Mouse (Mus musculus): ENCODE measurements around the gene 1700001P01Rik.
"Not testable (repeated sequence)": the region's sequence is repeated elsewhere in the genome, so short reads cannot be mapped to it uniquely, and the experiment has no call there.

1700001P01Rik gene

GRCm38 (mm10) chr11:97744718-97745330 lies 30.9 kb downstream of the 1700001P01Rik start:
- peak; percentile 99 for DNase-seq (ENCODE audit: low read depth)

DNA sequence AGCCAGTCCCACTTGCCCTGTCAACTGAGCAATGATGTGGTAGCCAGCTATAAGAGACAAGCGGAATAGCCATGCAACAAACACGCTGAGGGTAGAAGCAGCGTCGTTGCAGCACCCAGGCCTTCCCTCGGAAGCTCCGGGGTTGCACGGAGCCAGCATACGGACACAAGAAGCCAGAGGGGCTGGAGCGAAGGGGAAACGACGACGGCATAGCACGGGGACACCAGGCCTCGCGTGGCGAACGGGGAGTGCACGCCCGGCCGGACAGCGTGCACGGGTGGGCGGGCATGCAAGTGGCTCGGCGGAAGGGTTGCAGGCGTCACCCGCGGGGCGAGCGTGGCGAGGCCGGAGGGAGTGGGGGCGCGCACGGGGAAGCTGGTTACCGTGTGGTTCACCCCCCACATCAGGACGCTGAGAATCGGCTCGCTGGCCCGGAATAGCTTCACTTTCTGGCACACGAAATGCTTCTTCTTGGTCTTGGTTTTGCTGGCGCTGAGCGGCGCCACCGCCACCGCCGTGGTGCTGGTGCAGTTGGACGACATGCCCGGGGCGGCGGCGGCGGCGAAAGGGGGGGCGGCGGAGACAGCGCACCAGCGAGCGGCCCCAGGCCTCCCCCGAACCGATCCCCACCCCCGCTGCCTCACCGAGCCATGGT lies 31.5 kb downstream of the 1700001P01Rik start, which contains the start of gene Pip4k2b:
Gene Pip4k2b, minus strand, starts transcription at position 642 of the 655 bp plus-strand sequence.
- DNase-seq (ENCODE audit: low read depth) = no peak

DNA sequence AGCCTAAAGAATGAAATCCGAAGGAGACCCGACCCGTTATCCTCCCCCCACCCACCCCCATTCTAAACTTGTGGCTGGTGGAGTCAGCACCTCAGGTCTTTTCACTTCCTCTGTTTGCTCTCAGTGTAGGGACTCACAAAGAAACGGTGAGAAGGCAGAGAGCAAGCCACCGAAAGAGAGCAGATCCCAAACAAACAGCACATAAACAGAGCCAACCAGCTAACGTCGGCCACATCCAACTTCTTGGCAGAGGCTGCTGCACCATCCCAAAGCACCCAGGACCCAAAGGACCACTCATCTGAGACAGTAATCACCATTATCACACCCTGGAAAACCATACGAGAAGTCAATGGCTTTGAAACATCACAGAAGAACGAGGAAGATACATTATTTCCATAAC lies 32.3 kb downstream of the 1700001P01Rik start:
- DNase-seq (ENCODE audit: low read depth) = no peak

DNA sequence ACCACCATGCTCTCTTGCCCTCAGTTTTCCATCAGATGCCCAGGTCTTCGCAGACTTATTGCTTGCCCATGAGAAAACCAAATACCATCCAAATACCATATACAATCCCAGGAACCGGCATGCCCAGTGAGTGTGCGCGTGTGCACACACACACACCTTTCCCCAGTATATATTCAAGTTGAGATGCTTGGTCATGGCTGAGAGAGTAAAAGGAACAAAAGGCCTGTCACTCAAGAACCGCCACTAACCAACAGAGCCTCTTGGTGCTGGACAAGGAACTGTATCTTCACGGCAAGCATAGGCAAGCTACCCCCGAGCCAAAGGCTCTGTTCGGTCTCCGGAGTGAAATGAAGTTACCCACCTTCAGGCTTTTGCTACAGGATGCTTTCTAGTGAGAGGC lies 33.1 kb downstream of the 1700001P01Rik start:
- DNase-seq (ENCODE audit: low read depth) = no peak

DNA sequence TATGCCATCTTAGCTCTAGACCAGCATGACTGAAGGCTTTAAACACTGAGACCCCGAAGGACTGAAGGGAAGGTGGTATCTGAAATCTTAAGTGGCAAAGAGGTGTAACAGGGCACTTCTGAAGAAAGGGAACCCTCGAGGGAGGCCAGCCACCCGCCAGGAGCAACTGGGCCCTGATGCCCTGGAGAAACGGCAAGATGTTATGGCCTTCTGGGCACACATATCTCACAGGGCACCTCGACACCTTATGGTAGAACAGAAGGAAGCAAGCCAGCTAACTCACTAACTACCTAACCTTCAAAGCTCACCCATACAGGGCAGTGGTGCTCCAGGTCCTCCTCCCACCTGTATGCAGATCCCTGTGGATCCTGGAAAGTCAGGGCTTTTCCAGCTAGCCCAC lies 33.6 kb downstream of the 1700001P01Rik start:
- DNase-seq (ENCODE audit: low read depth) = no peak

DNA sequence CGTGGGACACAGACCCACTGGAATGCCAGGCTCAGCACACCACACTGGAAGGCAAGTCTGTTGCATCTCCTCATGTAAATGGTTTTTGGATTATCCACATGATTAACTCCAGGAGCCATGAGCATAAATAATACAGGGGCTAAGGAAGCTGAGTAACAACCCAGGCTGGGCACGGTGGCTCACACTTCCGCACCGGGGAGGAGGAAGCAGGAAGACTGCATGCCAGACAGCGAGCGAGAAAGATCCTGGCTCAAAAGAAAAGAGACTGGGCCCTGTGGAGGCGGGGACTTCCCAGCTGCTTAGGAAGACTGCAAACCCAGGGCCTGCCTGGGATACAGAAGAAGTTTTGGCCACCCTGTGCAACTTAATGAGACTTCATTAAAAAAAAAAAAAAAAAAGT lies 35.5 kb downstream of the 1700001P01Rik start:
- no peak for DNase-seq (ENCODE audit: low read depth)

DNA sequence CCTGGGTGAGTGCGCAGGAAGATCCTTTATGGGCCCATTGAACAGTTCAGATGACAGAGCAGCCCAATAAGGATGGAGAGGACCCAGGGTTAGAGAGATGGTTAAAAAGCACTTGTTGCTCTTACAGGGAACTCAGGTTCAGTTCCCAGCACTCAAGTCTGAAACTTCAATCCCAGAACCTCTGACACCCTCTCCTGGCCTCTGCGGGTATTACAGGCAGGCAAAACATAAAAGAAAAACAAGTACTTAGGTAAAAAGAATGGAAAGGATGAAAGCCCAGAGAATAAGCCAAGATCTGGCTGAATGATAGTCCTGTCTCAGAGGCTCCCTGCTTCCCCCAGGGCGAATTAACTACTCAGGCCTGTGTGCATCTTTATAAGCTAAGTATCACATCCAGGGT lies 36.6 kb downstream of the 1700001P01Rik start:
- peak; percentile 35 for DNase-seq (ENCODE audit: low read depth)

- DNase-seq (ENCODE audit: low read depth) = no peak
Observed at GRCm38 (mm10) chr11:97738703-97739102, 37.0 kb downstream of the 1700001P01Rik start.

DNA sequence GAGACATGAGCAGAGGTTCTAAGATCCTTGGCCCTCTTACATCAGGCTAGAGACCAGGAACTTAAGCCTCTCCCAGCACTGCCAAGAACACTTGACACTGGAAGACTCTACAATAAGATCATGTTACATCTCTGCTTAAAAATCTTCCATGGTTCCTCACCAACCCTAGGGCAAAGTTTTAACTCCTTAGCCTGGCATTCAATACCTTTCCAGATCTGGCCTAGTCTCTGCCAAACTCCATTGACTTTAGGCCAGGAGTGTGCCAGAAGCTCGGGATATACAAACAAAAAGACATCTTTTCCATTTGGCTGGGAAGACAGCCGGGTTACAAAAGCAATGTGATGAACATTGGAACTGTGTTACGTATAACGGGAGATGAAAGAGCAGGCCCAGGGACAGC lies 38.1 kb downstream of the 1700001P01Rik start:
- no peak for DNase-seq (ENCODE audit: low read depth)

GRCm38 (mm10) chr11:97736645-97737044 lies 39.1 kb downstream of the 1700001P01Rik start:
- no peak for DNase-seq (ENCODE audit: low read depth)

- not testable (repeated sequence) for DNase-seq (ENCODE audit: low read depth)
Observed at GRCm38 (mm10) chr11:97734810-97735209, 40.9 kb downstream of the 1700001P01Rik start.

DNA sequence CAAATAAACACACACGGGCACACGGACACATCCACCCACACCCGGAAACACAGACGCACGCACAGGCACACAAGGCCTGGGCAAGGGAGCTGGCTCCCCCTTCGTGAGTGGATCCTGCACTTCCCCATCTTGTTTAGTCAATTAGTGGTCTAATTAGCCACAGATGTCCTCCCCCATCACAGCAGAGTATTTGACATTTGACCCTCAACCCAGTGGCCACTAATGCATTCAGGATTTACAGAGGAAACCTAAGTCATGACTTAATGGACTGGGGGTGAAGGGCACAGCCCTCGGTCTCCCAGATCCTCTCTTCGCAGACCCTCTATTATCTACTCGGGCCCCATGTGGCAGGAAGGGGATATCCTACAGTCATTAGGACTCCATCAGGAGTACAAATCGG lies 42.0 kb downstream of the 1700001P01Rik start:
- no peak for DNase-seq (ENCODE audit: low read depth)

- DNase-seq (ENCODE audit: low read depth) = no peak
Observed at GRCm38 (mm10) chr11:97728730-97729129, 47.0 kb downstream of the 1700001P01Rik start.

GRCm38 (mm10) chr11:97728311-97728710 lies 47.4 kb downstream of the 1700001P01Rik start:
- DNase-seq (ENCODE audit: low read depth) = no peak

- no peak for DNase-seq (ENCODE audit: low read depth)
Observed at GRCm38 (mm10) chr11:97723709-97724108, 52.0 kb downstream of the 1700001P01Rik start.
